Mouse (Mus musculus) neural tube, embryonic 11.5 days (tissue): ENCODE results near the gene Kcnh2. TPM values are rescaled to one million over a fixed set of nuclear protein-coding genes. Genes with fewer than 3 reads are reported as not detected.

Experiments used
- ATAC-seq: fragments of 200-750 bp; cut with Nextera tagmentation; 2 replicates; pipeline ENCODE4 v1.8.0; 2017; ENCODE audit warnings: moderate number of reproducible peaks, mild to moderate bottlenecking, moderate TSS enrichment, moderate library complexity; ENCODE audit not compliant: insufficient read depth, low FRiP score, low TSS enrichment
- DNase-seq: peaks from one replicate; pipeline ENCODE4 v3.0.0-alpha.2; 2015; ENCODE audit warnings: low spot score
- H3K27ac ChIP-seq: fragments of 300-500 bp; sonication (generic); 2 replicates; pipeline ENCODE4 v1.5.1; 2014; ENCODE audit warnings: low read depth, mild to moderate bottlenecking, low read length
- H3K27me3 ChIP-seq: fragments of 300-500 bp; sonication (generic); 2 replicates; pipeline ENCODE4 v1.6.1; 2014; ENCODE audit warnings: mild to moderate bottlenecking, low read length, mixed read lengths; ENCODE audit not compliant: control insufficient read depth, insufficient read depth
- H3K36me3 ChIP-seq: fragments of 300-500 bp; sonication (generic); 2 replicates; pipeline ENCODE4 v1.6.1; 2014; ENCODE audit warnings: mild to moderate bottlenecking, low read length, moderate library complexity, mixed read lengths; ENCODE audit not compliant: control insufficient read depth, insufficient read depth
- H3K4me1 ChIP-seq: fragments of 300-500 bp; sonication (generic); 2 replicates; pipeline ENCODE4 v1.6.1; 2014; ENCODE audit warnings: low read length, mixed read lengths; ENCODE audit not compliant: control insufficient read depth, insufficient read depth
- H3K4me2 ChIP-seq: fragments of 300-500 bp; sonication (generic); 2 replicates; pipeline ENCODE4 v1.6.1; 2014; ENCODE audit warnings: low read depth, mild to moderate bottlenecking, moderate library complexity
- H3K4me3 ChIP-seq: fragments of 300-500 bp; sonication (generic); 2 replicates; pipeline ENCODE4 v1.5.1; 2014; ENCODE audit warnings: low read depth, low read length
- H3K9ac ChIP-seq: fragments of 300-500 bp; sonication (generic); 2 replicates; pipeline ENCODE4 v1.6.1; 2014; ENCODE audit warnings: mild to moderate bottlenecking, low read length
- H3K9me3 ChIP-seq: fragments of 300-500 bp; sonication (generic); 2 replicates; pipeline ENCODE4 v1.6.1; 2016; ENCODE audit warnings: low read length; ENCODE audit not compliant: control insufficient read depth
- WGBS: fragments of 180-500 bp; shearing (Covaris S2); extraction: QIAGEN DNeasy Blood & Tissue Kit; methylation state at CpG from one replicate; pipeline ENCODE4 v1.1.7; 2014; 5-methylcytosine and 5-hydroxymethylcytosine counted together
- polyA plus RNA-seq: library from polyadenylated mRNA; unstranded; fragments of >200 nt; fragmentation: Nextera tagmentation; extraction: Ambion mirVana; gene quantifications from 2 replicates; pipeline ENCODE4 v1.2.1, GENCODE M21; 2014

The Kcnh2 gene
- polyA plus RNA-seq, 1 experiment from 2014 or later: 16.5 TPM

GRCm38 (mm10) chr5:24383026-24383859 is 31.8 kb upstream of the Kcnh2 start:
- DNase-seq (peak; percentile 93), ATAC-seq (peak; percentile 83)
- H3K27me3 ChIP-seq: peaks cover 24% of the 10 kb centered on the region
- H3K4me2 ChIP-seq: peak overlapping the region; percentile 67
- no peaks in the 10 kb centered on the region for H3K36me3 ChIP-seq
- no peak overlapping the region for H3K27ac ChIP-seq
- H3K4me3 ChIP-seq: peak overlapping the region; percentile 38
- H3K9me3 ChIP-seq: no peaks in the 10 kb centered on the region
- H3K4me1 ChIP-seq: peaks cover 15% of the 10 kb centered on the region
- WGBS: under 1% methylated on average over 34 of the region's 34 CpGs
- H3K9ac ChIP-seq: peak overlapping the region; percentile 36

- peaks cover 7% of the 10 kb centered on the region; the same call in 1 of the 2 replicates for H3K4me1 ChIP-seq
- 69% methylated on average over 2 of the region's 2 CpGs for WGBS
These were observed 30.6 kb upstream of the Kcnh2 start for GRCm38 (mm10) chr5:24381988-24382387.

GRCm38 (mm10) chr5:24381486-24381885 is 30.1 kb upstream of the Kcnh2 start:
- ATAC-seq (no peak), DNase-seq (no peak)
- H3K36me3 ChIP-seq: no peaks in the 10 kb centered on the region
- H3K9ac ChIP-seq: no peak overlapping the region
- H3K4me3 ChIP-seq: no peak overlapping the region
- H3K9me3 ChIP-seq: no peaks in the 10 kb centered on the region
- WGBS: 75% methylated on average over 6 of the region's 6 CpGs
- peaks cover 7% of the 10 kb centered on the region for H3K27me3 ChIP-seq
- H3K27ac ChIP-seq: no peak overlapping the region
- H3K4me1 ChIP-seq: peaks cover 2% of the 10 kb centered on the region; the same call in 1 of the 2 replicates
- no peak overlapping the region for H3K4me2 ChIP-seq

More at GRCm38 (mm10) chr5:24381988-24382387, 30.6 kb upstream of the Kcnh2 start:
- no peak overlapping the region for H3K9ac ChIP-seq
- no peaks in the 10 kb centered on the region for H3K36me3 ChIP-seq
- peaks cover 12% of the 10 kb centered on the region for H3K27me3 ChIP-seq
- no peaks in the 10 kb centered on the region for H3K9me3 ChIP-seq
- no peak overlapping the region for H3K27ac ChIP-seq
- no peak overlapping the region for H3K4me3 ChIP-seq
- no peak for ATAC-seq
- DNase-seq: no peak
- H3K4me2 ChIP-seq: no peak overlapping the region

DNA sequence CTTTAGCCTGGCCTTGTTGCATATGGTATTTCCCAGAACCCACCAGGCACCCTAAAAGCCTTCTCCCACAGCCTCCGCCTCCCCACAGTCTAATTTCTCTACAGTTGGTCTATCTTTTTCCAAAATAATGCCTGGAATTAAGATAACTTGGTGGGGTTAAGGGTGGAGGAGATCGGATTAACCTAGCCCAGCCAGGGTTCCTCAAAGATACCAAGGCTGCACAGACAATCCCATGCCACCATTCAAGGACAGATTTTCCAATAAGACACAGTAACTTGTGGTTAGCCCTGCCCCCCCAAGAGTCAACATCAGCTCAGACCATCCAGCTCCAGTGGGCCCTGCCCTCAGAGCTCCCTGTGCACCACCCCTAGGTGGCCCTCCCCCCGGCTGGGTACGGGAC is 29.1 kb upstream of the Kcnh2 start:
- 95% methylated on average over 4 of the region's 4 CpGs for WGBS
- H3K27ac ChIP-seq: no peak overlapping the region

DNA sequence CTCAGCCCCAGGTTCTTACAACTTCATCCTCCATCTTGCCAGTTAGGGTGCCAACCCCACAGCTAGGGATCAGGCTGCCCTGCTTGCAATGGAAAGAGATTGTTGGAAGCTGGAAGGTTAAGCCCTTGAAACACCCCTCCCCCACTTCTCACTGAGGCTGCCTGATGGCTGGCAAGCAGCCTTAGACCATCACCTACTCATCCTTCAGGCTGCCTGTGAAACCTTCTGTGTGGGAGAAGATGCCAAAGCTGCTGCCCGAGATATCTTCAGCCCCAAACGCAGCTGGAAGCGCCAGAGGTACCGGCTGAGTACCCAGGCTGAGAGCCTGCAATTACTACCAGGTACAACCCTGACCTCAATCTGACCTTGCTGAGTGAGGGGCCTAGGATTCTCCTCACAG is 28.1 kb upstream of the Kcnh2 start:
- Histone ChIP-seq H3K27me3 (no peaks in the 10 kb centered on the region), H3K4me2 (no peak overlapping the region), H3K36me3 (no peaks in the 10 kb centered on the region), H3K4me3 (no peak overlapping the region), H3K27ac (no peak overlapping the region), H3K9ac (no peak overlapping the region), H3K9me3 (no peaks in the 10 kb centered on the region), H3K4me1 (peaks cover 2% of the 10 kb centered on the region; the same call in 1 of the 2 replicates)
- DNase-seq (no peak), ATAC-seq (no peak)
- WGBS: 74% methylated on average over 4 of the region's 4 CpGs

More for the DNA sequence above, 29.1 kb upstream of the Kcnh2 start:
- Histone ChIP-seq H3K4me1 (peaks cover 2% of the 10 kb centered on the region; the same call in 1 of the 2 replicates), H3K4me2 (no peak overlapping the region), H3K36me3 (no peaks in the 10 kb centered on the region), H3K27me3 (no peaks in the 10 kb centered on the region), H3K9me3 (no peaks in the 10 kb centered on the region), H3K9ac (no peak overlapping the region), H3K4me3 (no peak overlapping the region)
- DNase-seq (no peak), ATAC-seq (no peak)

DNA sequence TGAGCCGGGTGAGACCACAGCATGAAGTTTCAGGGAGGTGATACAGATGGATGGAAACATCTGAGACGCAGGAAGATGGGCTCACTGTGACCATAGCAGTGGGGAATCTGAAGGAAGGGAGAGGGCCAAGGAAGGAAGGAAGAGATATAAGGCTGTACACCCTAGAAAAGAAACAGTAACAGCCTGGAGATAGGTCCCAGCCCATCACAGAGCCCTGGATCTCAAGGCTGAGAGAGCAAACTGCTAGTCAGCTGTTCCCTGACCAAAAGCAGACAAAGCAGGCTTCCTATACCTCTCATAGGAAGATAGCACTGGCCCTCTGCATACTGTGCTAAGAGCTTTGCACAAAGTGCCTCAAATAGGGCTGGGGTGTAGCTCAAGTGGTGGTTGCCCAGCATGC is 27.3 kb upstream of the Kcnh2 start:
- no peaks in the 10 kb centered on the region for H3K9me3 ChIP-seq
- H3K27me3 ChIP-seq: no peaks in the 10 kb centered on the region
- ATAC-seq (no peak), DNase-seq (no peak)
- no peak overlapping the region for H3K9ac ChIP-seq
- H3K4me1 ChIP-seq: no peaks in the 10 kb centered on the region; the same call in 1 of the 2 replicates
- WGBS: 84% methylated on average over 2 of the region's 2 CpGs
- no peak overlapping the region for H3K4me3 ChIP-seq
- no peaks in the 10 kb centered on the region for H3K36me3 ChIP-seq
- H3K4me2 ChIP-seq: no peak overlapping the region
- H3K27ac ChIP-seq: no peak overlapping the region

GRCm38 (mm10) chr5:24374666-24375328 is 23.4 kb upstream of the Kcnh2 start:
- no peak for ATAC-seq
- Histone ChIP-seq H3K27ac (no peak overlapping the region), H3K4me1 (no peaks in the 10 kb centered on the region), H3K36me3 (no peaks in the 10 kb centered on the region), H3K4me2 (no peak overlapping the region), H3K27me3 (no peaks in the 10 kb centered on the region), H3K4me3 (no peak overlapping the region), H3K9ac (no peak overlapping the region), H3K9me3 (no peaks in the 10 kb centered on the region)
- no peak for DNase-seq
- 89% methylated on average over 7 of the region's 7 CpGs for WGBS

GRCm38 (mm10) chr5:24374216-24374615 is 22.8 kb upstream of the Kcnh2 start:
- DNase-seq (no peak), ATAC-seq (no peak)
- no peak overlapping the region for H3K9ac ChIP-seq
- H3K36me3 ChIP-seq: no peaks in the 10 kb centered on the region
- H3K27me3 ChIP-seq: no peaks in the 10 kb centered on the region
- H3K4me2 ChIP-seq: no peak overlapping the region
- no peak overlapping the region for H3K27ac ChIP-seq
- H3K9me3 ChIP-seq: no peaks in the 10 kb centered on the region
- WGBS: 85% methylated on average over 6 of the region's 6 CpGs
- no peak overlapping the region for H3K4me3 ChIP-seq
- H3K4me1 ChIP-seq: no peaks in the 10 kb centered on the region
